18 mouse cellular contexts compared by ENCODE assay signal in genomic region chr10:42131298-42131697, GRCm38 (mm10).
DNase-seq lines count a peak whose midpoint lies in the region; ATAC-seq and TF ChIP-seq lines count a peak whose summit lies in the region.
"Had no signal": no experiment of that assay in that cellular context is flagged by ENCODE, and none has a peak within 500 bp of the region (broad histone marks: within the 10 kb centered on the region; RNA-seq: fewer than 3 reads in every experiment).

No protein-coding gene starts in this region.

- no peak overlapping the region for H3K4me3 ChIP-seq in heart, adult 2 months
- no peak overlapping the region for H3K4me3 ChIP-seq in kidney, adult 2 months (ENCODE audit: insufficient read depth, low read depth, low read length)
- H3K4me3 ChIP-seq: embryonic facial prominence, embryonic 13.5 days; heart, embryonic 13.5 days; hindbrain, embryonic 12.5 days; limb, embryonic 15.5 days; neural tube, embryonic 13.5 days had no signal

- no peaks in the 10 kb centered on the region; the same call in 1 of the 2 replicates for H3K4me1 ChIP-seq in heart, adult 2 months (ENCODE audit: control insufficient read depth, insufficient read depth, low read length)
- no peaks in the 10 kb centered on the region for H3K4me1 ChIP-seq in kidney, adult 2 months (ENCODE audit: control insufficient read depth, insufficient read depth, low read length)
- H3K4me1 ChIP-seq: embryonic facial prominence, embryonic 13.5 days; hindbrain, embryonic 12.5 days; neural tube, embryonic 13.5 days had no signal

- no peaks in the 10 kb centered on the region for H3K79me2 ChIP-seq in heart, adult 2 months (replicated peaks; ENCODE audit: control insufficient read depth, insufficient read depth, low read length)

- H3K36me3 ChIP-seq in heart, adult 2 months (ENCODE audit: control insufficient read depth, insufficient read depth, low read length) = no peaks in the 10 kb centered on the region
- no peaks in the 10 kb centered on the region for H3K36me3 ChIP-seq in kidney, adult 2 months (ENCODE audit: control insufficient read depth, insufficient read depth, low read length)
- H3K36me3 ChIP-seq: embryonic facial prominence, embryonic 13.5 days; G1E; heart, embryonic 13.5 days; hindbrain, embryonic 12.5 days; limb, embryonic 15.5 days; neural tube, embryonic 13.5 days had no signal

- no peak for TF ChIP-seq POLR2A in heart, adult 2 months (IDR thresholded peaks at IDR 0.05; ENCODE audit: insufficient read depth, low read depth, low read length)
- no peak for TF ChIP-seq POLR2A in kidney, adult 2 months (IDR thresholded peaks at IDR 0.05; ENCODE audit: low read depth, low read length)

- H3K9ac ChIP-seq in heart, adult 2 months (ENCODE audit: low read depth, low read length) = no peak overlapping the region
- H3K9ac ChIP-seq: embryonic facial prominence, embryonic 13.5 days; heart, embryonic 13.5 days; hindbrain, embryonic 12.5 days; limb, embryonic 15.5 days; lung, embryonic 14.5 days; neural tube, embryonic 13.5 days had no signal

- H3K27ac ChIP-seq in heart, adult 2 months = no peak overlapping the region
- H3K27ac ChIP-seq in kidney, adult 2 months (ENCODE audit: insufficient read depth, low read depth, low read length) = no peak overlapping the region
- H3K27ac ChIP-seq: embryonic facial prominence, embryonic 13.5 days; heart, embryonic 13.5 days; hindbrain, embryonic 12.5 days; limb, embryonic 15.5 days; neural tube, embryonic 13.5 days had no signal

- H3K27me3 ChIP-seq in heart, adult 2 months (ENCODE audit: control insufficient read depth, insufficient read depth, low read length) = no peaks in the 10 kb centered on the region
- no peaks in the 10 kb centered on the region for H3K27me3 ChIP-seq in kidney, adult 2 months (replicated peaks; ENCODE audit: control insufficient read depth, insufficient read depth, low read length)
- H3K27me3 ChIP-seq: embryonic facial prominence, embryonic 13.5 days; heart, embryonic 13.5 days; hindbrain, embryonic 12.5 days; limb, embryonic 15.5 days; neural tube, embryonic 13.5 days had no signal

- no peak for TF ChIP-seq CTCF in heart, adult 2 months (IDR thresholded peaks at IDR 0.05)
- no peak for TF ChIP-seq CTCF in kidney, adult 2 months (conservative IDR thresholded peaks at IDR 0.05; ENCODE audit: insufficient read depth, insufficient read length, low read depth, low read length)

- TF ChIP-seq EP300 in heart, adult 2 months (IDR thresholded peaks at IDR 0.05; ENCODE audit: insufficient read depth, low read depth, low read length) = no peak

- 41% methylated on average over 2 of the region's 2 CpGs for WGBS in heart, adult 2 months
- WGBS in kidney, adult 2 months = 25% methylated on average over 2 of the region's 2 CpGs

- DNase-seq in heart, adult 2 months = peak; percentile 27 to 38
- no peak for DNase-seq in heart, postnatal 4 days
- DNase-seq in kidney, postnatal 25 days = peak; percentile 13 to 36
- DNase-seq in kidney, adult 2 months = no peak
- DNase-seq in gastrocnemius, postnatal 25 days = peak; percentile 63
- DNase-seq in cerebellum, postnatal 4 days (ENCODE audit: low spot score in 2 of 2) = no peak
- DNase-seq: adrenal gland, adult 8-10 months; cerebellum, adult 9-11 months; lung, embryonic 14.5 days had no signal

- ATAC-seq in monocyte, adult 5-6 weeks (replicated peaks; ENCODE audit: insufficient number of reproducible peaks, low FRiP score, low TSS enrichment, poor library complexity, severe bottlenecking) = 0 out of 2 replicates have a peak, but pooled peaks have one; percentile 9
- ATAC-seq in frontal cortex, adult (ENCODE audit: low TSS enrichment) = no peak
- ATAC-seq: intestine, embryonic 16.5 days had no signal

- intact Hi-C loops in heart, adult 2 months (cut with DNase I) = no loop called here

Comparison
In these comparisons a context has a peak if more than half of its experiments do, and no peak if none do; other contexts are left out.
1. DNase-seq: peak in heart, adult 2 months (2 of 2), kidney, postnatal 25 days (2 of 2) and gastrocnemius, postnatal 25 days (single experiment); none in heart, postnatal 4 days (single experiment), kidney, adult 2 months (single experiment) and cerebellum, postnatal 4 days (0 of 2).